Mouse (Mus musculus) liver, embryonic 13.5 days (tissue): Measurements from ENCODE around the gene Ntng2. TPM values are rescaled to one million over a fixed set of nuclear protein-coding genes. Genes with fewer than 3 reads are reported as not detected.

Experiments used
- ATAC-seq: fragments of 200-750 bp; cut with Nextera tagmentation; 2 replicates; pipeline ENCODE4 v1.8.0; 2017; ENCODE audit warnings: low read depth, mild to moderate bottlenecking, moderate number of reproducible peaks, moderate library complexity
- DNase-seq: peaks from one replicate; pipeline ENCODE4 v3.0.0; 2022
- H3K27ac ChIP-seq: fragments of 300-500 bp; sonication (generic); 2 replicates; pipeline ENCODE4 v1.5.1; 2015; ENCODE audit warnings: moderate library complexity, mild to moderate bottlenecking, inconsistent platforms
- H3K27me3 ChIP-seq: fragments of 300-500 bp; sonication (generic); 2 replicates; pipeline ENCODE4 v1.6.1; 2015; ENCODE audit warnings: mild to moderate bottlenecking, inconsistent platforms
- H3K36me3 ChIP-seq: fragments of 300-500 bp; sonication (generic); 2 replicates; pipeline ENCODE4 v1.6.1; 2015; ENCODE audit warnings: mild to moderate bottlenecking, inconsistent platforms
- H3K4me1 ChIP-seq: fragments of 300-500 bp; sonication (generic); replicated peaks from 2 replicates; pipeline ENCODE4 v1.6.1; 2015; ENCODE audit warnings: inconsistent platforms
- H3K4me2 ChIP-seq: fragments of 300-500 bp; sonication (generic); 2 replicates; pipeline ENCODE4 v1.6.1; 2015; ENCODE audit warnings: inconsistent platforms, mild to moderate bottlenecking, moderate library complexity
- H3K4me3 ChIP-seq: fragments of 300-500 bp; sonication (generic); replicated peaks from 2 replicates; pipeline ENCODE4 v1.5.1; 2015; ENCODE audit warnings: mild to moderate bottlenecking, inconsistent platforms
- H3K9ac ChIP-seq: fragments of 300-500 bp; sonication (generic); 2 replicates; pipeline ENCODE4 v1.6.1; 2015; ENCODE audit warnings: mild to moderate bottlenecking, inconsistent platforms
- H3K9me3 ChIP-seq: fragments of 300-500 bp; sonication (generic); replicated peaks from 2 replicates; pipeline ENCODE4 v1.6.1; 2016; ENCODE audit warnings: inconsistent platforms
- WGBS: fragments of 180-500 bp; shearing (Covaris S2); methylation state at CpG from one replicate; pipeline ENCODE4 v1.1.7; 2015; ENCODE audit not compliant: insufficient replicate concordance; 5-methylcytosine and 5-hydroxymethylcytosine counted together
- polyA plus RNA-seq: library from polyadenylated mRNA; unstranded; fragments of >200 nt; fragmentation: Nextera tagmentation; extraction: Ambion mirVana; gene quantifications from 2 replicates; pipeline ENCODE4 v1.2.1, GENCODE M21; 2015

Gene Ntng2
- polyA plus RNA-seq, 1 experiment from 2014 or later = not detected

DNA sequence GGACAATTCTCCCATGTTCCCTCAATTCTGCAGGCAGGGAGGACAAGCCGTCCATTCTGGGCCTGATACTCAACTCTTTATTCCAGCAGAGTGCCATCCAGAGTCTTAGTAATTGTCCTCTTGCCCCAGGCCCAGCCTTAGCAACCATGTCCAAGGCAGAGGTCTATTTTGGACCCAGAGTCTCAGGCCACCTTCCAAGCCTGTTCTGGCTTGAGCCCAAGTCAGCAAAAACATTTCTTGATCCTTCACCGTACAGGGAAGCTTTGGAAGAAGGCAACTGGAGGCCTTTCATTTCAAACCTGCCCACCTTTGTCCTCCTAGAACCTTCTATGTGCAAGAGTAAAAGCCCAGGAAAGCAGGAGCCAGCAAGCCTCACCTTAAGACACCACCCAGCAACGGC lies 17.8 kb downstream of the Ntng2 start:
- no peaks in the 10 kb centered on the region for H3K9me3 ChIP-seq
- H3K4me1 ChIP-seq = no peaks in the 10 kb centered on the region
- no peak overlapping the region for H3K4me2 ChIP-seq
- peaks cover 19% of the 10 kb centered on the region; the same call in 1 of the 2 replicates for H3K27me3 ChIP-seq
- H3K27ac ChIP-seq = no peak overlapping the region
- ATAC-seq (no peak), DNase-seq (no peak)
- no peak overlapping the region for H3K4me3 ChIP-seq
- H3K9ac ChIP-seq = no peak overlapping the region
- no peaks in the 10 kb centered on the region for H3K36me3 ChIP-seq
- whole genome bisulfite sequencing = 54% methylated on average over 3 of the region's 3 CpGs

- no peak overlapping the region for H3K27ac ChIP-seq
- ATAC-seq (no peak), DNase-seq (no peak)
- no peaks in the 10 kb centered on the region for H3K9me3 ChIP-seq
- WGBS = 54% methylated on average over 4 of the region's 4 CpGs
- H3K4me2 ChIP-seq = no peak overlapping the region
- no peak overlapping the region for H3K9ac ChIP-seq
- no peak overlapping the region for H3K4me3 ChIP-seq
- H3K36me3 ChIP-seq = no peaks in the 10 kb centered on the region
- H3K27me3 ChIP-seq = peaks cover 12% of the 10 kb centered on the region; the same call in 1 of the 2 replicates
- H3K4me1 ChIP-seq = no peaks in the 10 kb centered on the region
Observed at GRCm38 (mm10) chr2:29234002-29234401, 18.8 kb downstream of the Ntng2 start.

DNA sequence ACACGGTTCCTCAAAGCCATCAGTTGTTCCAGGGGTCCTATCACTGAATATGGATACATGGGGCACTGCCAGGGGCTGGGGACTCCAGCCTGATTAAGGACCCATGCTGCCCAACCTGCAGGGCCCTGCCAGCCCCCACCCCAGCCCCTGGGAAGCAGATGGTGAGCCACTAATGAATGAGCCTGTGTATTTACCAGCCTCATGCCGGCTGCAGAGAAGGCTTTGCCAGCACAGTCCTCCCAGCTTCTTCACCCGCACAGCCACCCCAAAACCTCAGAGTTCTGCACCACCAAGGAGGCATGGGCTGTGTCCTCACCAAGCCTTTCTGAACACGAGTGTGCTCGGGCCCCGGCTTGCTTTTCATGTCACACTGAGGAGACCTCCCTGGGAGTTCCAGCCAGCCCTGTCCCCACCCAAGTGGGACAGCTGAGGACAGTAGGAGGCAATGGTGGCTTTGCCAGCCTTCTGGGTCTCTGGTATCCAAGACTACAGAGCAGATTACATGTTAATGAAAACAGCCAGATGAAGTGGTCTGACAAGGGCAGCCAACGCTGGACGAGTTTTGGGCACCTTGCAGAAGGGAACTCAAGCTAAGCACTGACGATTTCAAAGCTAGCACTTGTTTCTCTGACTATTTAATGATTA lies 22.5 kb downstream of the Ntng2 start:
- H3K4me2 ChIP-seq = no peak overlapping the region
- H3K27me3 ChIP-seq = peaks cover 3% of the 10 kb centered on the region; the same call in 1 of the 2 replicates
- H3K9me3 ChIP-seq = no peaks in the 10 kb centered on the region
- ATAC-seq (no peak), DNase-seq (no peak)
- H3K4me3 ChIP-seq = no peak overlapping the region
- no peaks in the 10 kb centered on the region for H3K4me1 ChIP-seq
- H3K9ac ChIP-seq = no peak overlapping the region
- H3K27ac ChIP-seq = no peak overlapping the region
- H3K36me3 ChIP-seq = no peaks in the 10 kb centered on the region
- WGBS = 52% methylated on average over 9 of the region's 9 CpGs

DNA sequence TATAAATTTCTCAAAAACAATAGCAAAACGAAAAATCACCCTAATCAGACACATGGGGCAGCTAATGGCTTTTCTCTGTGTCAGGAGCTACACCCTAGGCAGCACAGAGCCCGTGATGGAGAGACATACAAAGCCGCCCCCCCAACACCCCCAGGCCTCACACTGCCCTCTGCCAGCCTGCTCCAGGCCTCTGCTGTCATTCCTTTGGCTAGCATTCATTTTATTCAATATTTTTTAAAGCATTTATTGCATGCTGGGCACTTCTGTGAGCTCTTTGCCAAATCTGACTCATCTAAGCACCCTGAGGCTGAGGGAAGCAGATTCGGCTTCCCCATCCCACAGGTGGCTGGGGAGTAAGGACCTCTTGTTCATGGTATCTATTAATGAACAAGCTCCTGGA lies 26.1 kb downstream of the Ntng2 start:
- H3K4me2 ChIP-seq = no peak overlapping the region
- peaks cover 3% of the 10 kb centered on the region for H3K27me3 ChIP-seq
- H3K9ac ChIP-seq = no peak overlapping the region
- no peaks in the 10 kb centered on the region for H3K36me3 ChIP-seq
- no peak for DNase-seq
- H3K9me3 ChIP-seq = no peaks in the 10 kb centered on the region
- H3K4me3 ChIP-seq = no peak overlapping the region
- WGBS = 55% methylated on average over 4 of the region's 4 CpGs
- H3K4me1 ChIP-seq = no peaks in the 10 kb centered on the region
- no peak overlapping the region for H3K27ac ChIP-seq
- no peak for ATAC-seq

GRCm38 (mm10) chr2:29223591-29224262 lies 29.1 kb downstream of the Ntng2 start:
- H3K4me1 ChIP-seq = no peaks in the 10 kb centered on the region
- H3K36me3 ChIP-seq = no peaks in the 10 kb centered on the region
- WGBS = 29% methylated on average over 7 of the region's 7 CpGs
- no peak overlapping the region for H3K4me2 ChIP-seq
- H3K9me3 ChIP-seq = no peaks in the 10 kb centered on the region
- no peaks in the 10 kb centered on the region; the same call in 1 of the 2 replicates for H3K27me3 ChIP-seq
- no peak overlapping the region for H3K4me3 ChIP-seq
- ATAC-seq (no peak), DNase-seq (no peak)
- no peak overlapping the region for H3K27ac ChIP-seq
- H3K9ac ChIP-seq = no peak overlapping the region

DNA sequence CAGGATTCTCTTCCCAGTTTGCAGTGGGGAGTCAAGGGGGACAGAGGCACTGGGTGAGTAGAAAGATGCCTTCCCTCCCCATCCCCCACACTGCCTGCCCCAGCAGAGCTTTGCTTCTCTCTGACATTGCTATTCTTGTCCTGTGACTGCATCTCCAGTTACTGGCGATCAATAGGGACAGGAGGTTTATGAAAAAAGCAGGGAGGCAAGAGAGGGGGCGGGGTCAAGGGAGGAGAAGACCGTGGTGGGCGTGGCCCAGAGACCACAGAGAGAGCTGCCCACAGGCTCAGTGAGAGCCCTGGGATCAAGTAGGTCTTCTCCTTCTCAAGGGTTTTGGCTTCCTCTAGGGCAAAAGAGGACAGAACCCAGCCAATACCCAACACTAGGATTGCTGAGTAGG lies 30.5 kb downstream of the Ntng2 start:
- H3K4me1 ChIP-seq = no peaks in the 10 kb centered on the region
- DNase-seq (no peak), ATAC-seq (no peak)
- WGBS = 4% methylated on average over 4 of the region's 4 CpGs
- no peaks in the 10 kb centered on the region for H3K9me3 ChIP-seq
- no peaks in the 10 kb centered on the region; the same call in 1 of the 2 replicates for H3K27me3 ChIP-seq
- H3K4me3 ChIP-seq = no peak overlapping the region
- H3K9ac ChIP-seq = no peak overlapping the region
- no peaks in the 10 kb centered on the region for H3K36me3 ChIP-seq
- no peak overlapping the region for H3K4me2 ChIP-seq
- H3K27ac ChIP-seq = no peak overlapping the region

DNA sequence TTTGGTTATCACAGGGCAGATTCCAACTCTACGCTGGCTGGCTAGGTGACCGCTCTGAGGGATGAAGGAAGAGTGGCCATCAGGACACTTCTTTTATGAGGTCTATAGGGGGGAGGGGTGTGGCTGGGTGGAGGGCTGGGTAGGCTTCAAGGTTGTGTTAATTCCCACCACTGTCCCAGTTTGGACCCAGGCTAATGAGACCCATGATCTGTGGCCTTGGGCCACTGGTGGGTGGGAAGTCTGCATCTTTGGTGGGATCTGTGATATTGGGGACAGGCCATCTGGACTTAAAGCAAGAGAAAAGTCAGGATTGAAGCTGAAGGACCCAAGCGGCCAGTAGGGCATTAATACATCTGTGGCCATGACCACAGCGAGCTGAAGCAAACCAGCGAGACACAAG lies 34.0 kb downstream of the Ntng2 start:
- no peaks in the 10 kb centered on the region for H3K9me3 ChIP-seq
- H3K27ac ChIP-seq = no peak overlapping the region
- no peak overlapping the region for H3K4me2 ChIP-seq
- H3K27me3 ChIP-seq = no peaks in the 10 kb centered on the region; the same call in 1 of the 2 replicates
- H3K36me3 ChIP-seq = no peaks in the 10 kb centered on the region
- no peak for DNase-seq
- H3K9ac ChIP-seq = no peak overlapping the region
- 66% methylated on average over 5 of the region's 5 CpGs for WGBS
- ATAC-seq = no peak
- no peaks in the 10 kb centered on the region for H3K4me1 ChIP-seq
- H3K4me3 ChIP-seq = no peak overlapping the region

DNA sequence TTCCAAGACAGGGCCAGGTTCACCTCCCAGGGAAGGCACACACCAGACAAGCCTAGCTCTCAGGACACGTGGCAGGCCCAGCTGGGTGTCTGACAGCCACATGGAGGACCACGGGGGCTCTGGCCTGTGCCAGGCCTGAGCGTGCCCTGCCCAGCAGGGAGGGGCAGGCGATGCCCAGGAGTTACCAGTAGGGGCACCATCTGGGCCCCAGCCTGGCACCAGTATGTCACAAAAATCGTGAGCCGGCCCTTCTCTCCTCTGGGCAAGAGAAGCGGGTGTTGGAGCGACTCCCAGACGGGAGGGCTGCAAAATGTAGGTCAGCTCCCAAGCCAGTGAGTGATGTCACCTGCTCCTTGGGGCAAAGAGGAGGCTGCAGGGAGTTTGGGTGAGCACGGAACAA lies 34.9 kb downstream of the Ntng2 start:
- Histone ChIP-seq H3K4me3 (no peak overlapping the region), H3K9me3 (no peaks in the 10 kb centered on the region), H3K4me1 (no peaks in the 10 kb centered on the region), H3K36me3 (no peaks in the 10 kb centered on the region), H3K27ac (no peak overlapping the region), H3K4me2 (no peak overlapping the region), H3K27me3 (no peaks in the 10 kb centered on the region), H3K9ac (no peak overlapping the region)
- WGBS = 62% methylated on average over 10 of the region's 10 CpGs
- DNase-seq = no peak
- no peak for ATAC-seq

DNA sequence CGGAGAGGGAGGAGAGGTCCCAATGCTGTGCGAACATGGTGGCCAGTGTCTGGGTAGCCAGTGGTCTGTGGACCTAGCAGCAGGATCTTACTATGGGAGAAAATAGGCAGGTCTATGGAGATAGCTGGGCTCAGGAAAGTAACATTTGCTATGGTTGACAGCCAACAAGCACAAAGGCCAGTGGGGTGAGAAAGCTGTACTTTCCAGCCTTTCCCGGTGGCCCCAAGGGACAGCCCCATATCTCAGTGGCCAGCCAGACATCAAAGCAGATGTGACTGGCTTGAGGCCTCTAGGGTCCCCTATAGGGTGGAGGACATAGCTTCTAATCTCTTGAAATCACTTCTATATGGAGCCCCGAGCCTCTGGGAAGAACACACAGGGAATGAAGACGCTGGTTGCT lies 35.8 kb downstream of the Ntng2 start:
- ATAC-seq (no peak), DNase-seq (no peak)
- Histone ChIP-seq H3K4me2 (no peak overlapping the region), H3K36me3 (no peaks in the 10 kb centered on the region), H3K27me3 (no peaks in the 10 kb centered on the region), H3K9ac (no peak overlapping the region), H3K9me3 (no peaks in the 10 kb centered on the region), H3K4me3 (no peak overlapping the region), H3K27ac (no peak overlapping the region), H3K4me1 (no peaks in the 10 kb centered on the region)
- WGBS = 65% methylated on average over 5 of the region's 5 CpGs

GRCm38 (mm10) chr2:29216286-29217012 lies 36.4 kb downstream of the Ntng2 start:
- no peak overlapping the region for H3K4me3 ChIP-seq
- H3K4me1 ChIP-seq = no peaks in the 10 kb centered on the region
- H3K27me3 ChIP-seq = no peaks in the 10 kb centered on the region
- H3K9ac ChIP-seq = no peak overlapping the region
- no peak for DNase-seq
- no peak overlapping the region for H3K27ac ChIP-seq
- no peaks in the 10 kb centered on the region for H3K36me3 ChIP-seq
- ATAC-seq = no peak
- 42% methylated on average over 8 of the region's 8 CpGs for WGBS
- no peaks in the 10 kb centered on the region for H3K9me3 ChIP-seq
- H3K4me2 ChIP-seq = no peak overlapping the region

DNA sequence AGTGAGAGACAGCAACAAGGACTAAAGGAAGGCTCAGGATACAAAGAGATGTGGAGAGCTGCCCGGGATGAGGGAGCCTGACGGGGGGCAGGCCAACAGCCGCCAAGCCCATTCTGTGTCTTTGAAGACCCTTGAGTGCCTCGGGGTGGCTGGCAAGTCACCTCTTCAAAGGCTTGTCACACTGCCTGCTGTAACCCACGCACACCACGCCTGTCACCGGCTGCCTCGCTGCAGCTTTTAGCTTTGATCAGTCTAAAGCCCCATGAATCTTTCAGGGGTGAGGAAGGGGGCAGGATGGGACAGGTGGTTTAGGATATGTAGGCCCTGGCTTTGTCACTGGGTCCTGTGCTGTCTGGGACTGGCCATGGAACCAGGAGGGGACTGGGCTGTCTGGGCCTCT lies 46.6 kb downstream of the Ntng2 start:
- H3K27me3 ChIP-seq = peaks cover 8% of the 10 kb centered on the region; the same call in 1 of the 2 replicates

More for the DNA sequence above, 46.6 kb downstream of the Ntng2 start:
- WGBS = 43% methylated on average over 8 of the region's 8 CpGs
- ATAC-seq (no peak), DNase-seq (no peak)
- Histone ChIP-seq H3K4me1 (peaks cover 3% of the 10 kb centered on the region; the same call in 1 of the 2 replicates), H3K4me3 (no peak overlapping the region), H3K36me3 (no peaks in the 10 kb centered on the region), H3K27ac (no peak overlapping the region), H3K9ac (no peak overlapping the region), H3K4me2 (no peak overlapping the region), H3K9me3 (no peaks in the 10 kb centered on the region)
